Mouse (Mus musculus): ENCODE measurements around the gene Ddost. TPM values are rescaled to one million over a fixed set of nuclear protein-coding genes. Genes with fewer than 3 reads are reported as not detected.

The Ddost gene
- polyA plus RNA-seq, 1 experiment: 204 TPM

DNA sequence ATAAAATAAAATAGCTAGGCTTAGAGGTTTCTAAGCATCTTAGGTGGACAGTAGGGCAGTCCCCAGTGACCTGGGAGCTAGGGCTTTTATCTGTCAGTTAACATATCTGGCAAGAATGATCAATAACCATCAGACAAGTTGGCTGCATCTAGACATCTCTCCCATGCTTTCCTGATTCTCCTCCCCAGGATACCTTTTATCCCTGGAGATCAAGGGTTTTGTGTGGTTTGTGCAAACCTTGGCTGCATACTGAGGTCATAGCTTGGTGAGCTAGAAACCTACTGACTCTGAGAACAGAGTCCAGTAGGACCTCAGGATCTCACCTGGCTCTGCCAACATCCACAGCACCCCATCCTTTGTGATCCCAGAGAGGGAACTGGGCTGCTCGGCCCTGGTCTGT lies 42.8 kb downstream of the Ddost start:
- no peaks in the 10 kb centered on the region for H3K79me3 ChIP-seq (ENCODE audit: low read depth)
- TF ChIP-seq CTCF (IDR thresholded peaks at IDR 0.05; ENCODE audit: control insufficient read depth, insufficient read depth, insufficient read length) (no peak), USF1 (IDR thresholded peaks at IDR 0.05; ENCODE audit: low read depth) (no peak), FOSL1 (IDR thresholded peaks at IDR 0.05; ENCODE audit: insufficient read depth, low read length, poor library complexity, severe bottlenecking) (no peak), CEBPB (IDR thresholded peaks at IDR 0.05; ENCODE audit: low read depth) (no peak), MYOG (IDR thresholded peaks at IDR 0.05; ENCODE audit: control insufficient read depth, extremely low read depth, insufficient read length) (no peak), MAX (IDR thresholded peaks at IDR 0.05) (no peak)
- no peak overlapping the region for H3ac ChIP-seq (ENCODE audit: control insufficient read depth, insufficient read length, low read depth)
- H3K27me3 ChIP-seq (ENCODE audit: control insufficient read depth, insufficient read depth, insufficient read length): no peaks in the 10 kb centered on the region
- no peaks in the 10 kb centered on the region for H3K36me3 ChIP-seq (ENCODE audit: control insufficient read depth, insufficient read depth)
- no peaks in the 10 kb centered on the region for H3K79me2 ChIP-seq (ENCODE audit: control insufficient read depth, insufficient read depth)
- H3K4me3 ChIP-seq (ENCODE audit: insufficient read depth, poor library complexity, severe bottlenecking): no peak overlapping the region

DNA sequence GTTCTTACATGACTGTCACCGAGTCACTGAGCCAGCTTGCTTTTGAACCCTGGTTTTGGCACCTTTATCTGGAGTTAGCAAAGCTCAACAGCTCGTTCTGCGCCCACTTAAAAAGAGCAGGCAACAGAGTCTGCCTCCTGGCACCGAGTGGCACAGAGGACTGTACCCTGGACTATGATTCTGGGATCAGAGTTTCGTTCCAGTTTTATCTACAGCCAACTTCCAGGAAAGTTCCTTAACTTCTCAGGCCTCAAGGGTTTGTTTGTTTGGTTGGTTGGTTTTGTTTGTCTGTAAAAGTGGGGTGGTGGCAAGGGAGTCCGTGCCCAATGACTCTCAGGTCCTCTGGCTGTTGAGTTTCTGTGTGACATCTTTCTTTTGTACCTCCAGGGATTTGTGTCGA lies 44.2 kb downstream of the Ddost start:
- no peak for TF ChIP-seq FOSL1 (IDR thresholded peaks at IDR 0.05; ENCODE audit: insufficient read depth, low read length, poor library complexity, severe bottlenecking)
- no peak for TF ChIP-seq MAX (IDR thresholded peaks at IDR 0.05)
- TF ChIP-seq CTCF (IDR thresholded peaks at IDR 0.05; ENCODE audit: control insufficient read depth, insufficient read depth, insufficient read length): no peak
- no peak for TF ChIP-seq MYOG (IDR thresholded peaks at IDR 0.05; ENCODE audit: control insufficient read depth, extremely low read depth, insufficient read length)
- no peak for TF ChIP-seq CEBPB (IDR thresholded peaks at IDR 0.05; ENCODE audit: low read depth)
- no peak for TF ChIP-seq USF1 (IDR thresholded peaks at IDR 0.05; ENCODE audit: low read depth)
- no peak for TF ChIP-seq MYOD1 (IDR thresholded peaks at IDR 0.05; ENCODE audit: control insufficient read depth, insufficient read length, low read depth)
- no peak overlapping the region for H3K4me3 ChIP-seq (ENCODE audit: insufficient read depth, poor library complexity, severe bottlenecking)
- H3ac ChIP-seq (ENCODE audit: control insufficient read depth, insufficient read length, low read depth): no peak overlapping the region

DNA sequence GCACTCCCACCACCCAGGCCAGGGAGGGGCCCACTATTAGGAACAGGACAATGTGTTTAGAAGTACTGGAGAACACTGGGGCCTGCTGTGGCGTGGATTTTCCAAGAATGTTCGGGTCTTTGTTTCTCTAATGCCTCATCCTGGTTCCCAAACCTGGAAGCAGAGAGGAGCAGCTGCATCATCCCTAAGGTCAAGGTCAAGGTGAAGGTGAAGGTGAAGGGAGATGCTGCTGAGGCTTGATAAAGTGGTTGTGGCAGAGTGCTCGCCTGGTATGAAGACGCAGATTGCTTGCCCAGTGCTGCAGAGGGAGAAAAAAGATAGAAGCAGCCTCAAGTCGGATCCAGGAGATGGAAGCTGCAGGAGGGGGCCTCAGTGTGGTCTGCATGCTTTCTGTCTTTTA lies 47.3 kb downstream of the Ddost start:
- H3ac ChIP-seq (ENCODE audit: control insufficient read depth, insufficient read length, low read depth): no peak overlapping the region
- H3K79me3 ChIP-seq (ENCODE audit: low read depth): no peaks in the 10 kb centered on the region
- no peaks in the 10 kb centered on the region for H3K36me3 ChIP-seq (ENCODE audit: control insufficient read depth, insufficient read depth)
- no peak overlapping the region for H3K4me3 ChIP-seq (ENCODE audit: insufficient read depth, poor library complexity, severe bottlenecking)
- no peaks in the 10 kb centered on the region for H3K27me3 ChIP-seq (ENCODE audit: control insufficient read depth, insufficient read depth, insufficient read length)
- no peak for TF ChIP-seq USF1 (IDR thresholded peaks at IDR 0.05; ENCODE audit: low read depth)
- no peak for TF ChIP-seq CEBPB (IDR thresholded peaks at IDR 0.05; ENCODE audit: low read depth)
- no peak for TF ChIP-seq MYOD1 (IDR thresholded peaks at IDR 0.05; ENCODE audit: control insufficient read depth, insufficient read length, low read depth)
- no peak for TF ChIP-seq MAX (IDR thresholded peaks at IDR 0.05)
- no peak for TF ChIP-seq CTCF (IDR thresholded peaks at IDR 0.05; ENCODE audit: control insufficient read depth, insufficient read depth, insufficient read length)
- no peak for TF ChIP-seq FOSL1 (IDR thresholded peaks at IDR 0.05; ENCODE audit: insufficient read depth, low read length, poor library complexity, severe bottlenecking)
- TF ChIP-seq MYOG (IDR thresholded peaks at IDR 0.05; ENCODE audit: control insufficient read depth, extremely low read depth, insufficient read length): no peak
- H3K79me2 ChIP-seq (ENCODE audit: control insufficient read depth, insufficient read depth): no peaks in the 10 kb centered on the region

More for the DNA sequence above, 44.2 kb downstream of the Ddost start:
- H3K79me2 ChIP-seq (ENCODE audit: control insufficient read depth, insufficient read depth): no peaks in the 10 kb centered on the region
- H3K27me3 ChIP-seq (ENCODE audit: control insufficient read depth, insufficient read depth, insufficient read length): no peaks in the 10 kb centered on the region
- H3K36me3 ChIP-seq (ENCODE audit: control insufficient read depth, insufficient read depth): no peaks in the 10 kb centered on the region
- H3K79me3 ChIP-seq (ENCODE audit: low read depth): no peaks in the 10 kb centered on the region

DNA sequence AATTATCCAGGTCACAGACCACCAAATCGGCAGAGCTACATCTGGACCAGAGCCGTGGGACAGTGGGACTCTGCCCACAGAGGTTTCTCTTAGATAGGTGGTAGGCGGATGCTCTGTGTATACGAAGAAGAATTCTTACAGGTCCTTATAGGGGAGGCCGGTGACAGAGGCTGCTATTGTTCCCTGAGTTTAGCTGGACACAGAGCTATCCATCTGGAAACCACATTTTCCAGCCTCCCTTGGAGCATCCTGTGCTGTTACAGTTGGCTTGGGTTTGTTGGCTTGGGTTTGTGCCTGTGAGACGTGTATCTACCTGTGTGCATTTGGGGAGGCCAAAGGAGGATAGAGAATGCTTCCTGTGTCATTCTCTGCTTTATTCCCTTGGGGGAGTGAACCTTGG lies 48.2 kb downstream of the Ddost start:
- Histone ChIP-seq H3K79me2 (ENCODE audit: control insufficient read depth, insufficient read depth) (no peaks in the 10 kb centered on the region), H3K4me3 (ENCODE audit: insufficient read depth, poor library complexity, severe bottlenecking) (no peak overlapping the region), H3ac (ENCODE audit: control insufficient read depth, insufficient read length, low read depth) (no peak overlapping the region), H3K79me3 (ENCODE audit: low read depth) (no peaks in the 10 kb centered on the region), H3K27me3 (ENCODE audit: control insufficient read depth, insufficient read depth, insufficient read length) (no peaks in the 10 kb centered on the region), H3K36me3 (ENCODE audit: control insufficient read depth, insufficient read depth) (no peaks in the 10 kb centered on the region)
- no peak for TF ChIP-seq MYOG (IDR thresholded peaks at IDR 0.05; ENCODE audit: control insufficient read depth, extremely low read depth, insufficient read length)
- TF ChIP-seq MAX (IDR thresholded peaks at IDR 0.05): no peak
- TF ChIP-seq CTCF (IDR thresholded peaks at IDR 0.05; ENCODE audit: control insufficient read depth, insufficient read depth, insufficient read length): no peak
- TF ChIP-seq FOSL1 (IDR thresholded peaks at IDR 0.05; ENCODE audit: insufficient read depth, low read length, poor library complexity, severe bottlenecking): no peak
- TF ChIP-seq USF1 (IDR thresholded peaks at IDR 0.05; ENCODE audit: low read depth): no peak
- no peak for TF ChIP-seq CEBPB (IDR thresholded peaks at IDR 0.05; ENCODE audit: low read depth)
- no peak for TF ChIP-seq MYOD1 (IDR thresholded peaks at IDR 0.05; ENCODE audit: control insufficient read depth, insufficient read length, low read depth)

DNA sequence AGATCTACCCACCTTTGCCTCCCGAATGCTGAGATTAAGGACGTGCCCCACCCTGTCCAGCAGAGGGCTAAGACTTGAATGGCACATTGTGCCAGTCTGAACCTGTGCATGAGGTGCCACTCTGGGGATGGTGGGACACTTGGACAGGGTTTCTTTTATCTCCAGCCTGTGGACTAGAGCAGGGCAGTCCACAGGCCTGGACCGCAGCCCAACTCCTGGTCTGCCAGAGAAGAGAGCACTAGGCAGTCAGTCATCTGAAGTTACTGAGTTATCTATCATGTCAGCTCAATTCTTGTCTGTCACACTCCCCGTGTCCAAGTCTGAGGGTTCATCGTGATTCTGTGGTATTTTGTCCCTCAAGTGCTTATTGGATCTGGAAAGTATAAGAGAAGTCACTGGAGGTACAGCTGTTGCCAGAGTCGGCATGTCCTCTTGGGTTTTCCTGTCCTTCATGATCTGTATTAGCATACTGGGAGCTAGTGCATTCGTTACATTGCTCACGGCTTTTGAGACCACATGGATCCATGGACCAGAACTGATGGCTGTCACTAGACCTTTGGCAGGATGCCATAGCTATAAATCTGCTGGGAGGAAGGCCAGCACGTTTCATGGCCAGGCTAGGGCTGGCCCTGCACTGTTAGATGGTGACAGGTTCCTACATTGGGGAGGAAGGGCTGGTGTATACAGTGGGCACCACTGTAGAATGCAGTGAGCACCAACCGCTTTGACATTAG lies 49.1 kb downstream of the Ddost start:
- Histone ChIP-seq H3ac (ENCODE audit: control insufficient read depth, insufficient read length, low read depth) (no peak overlapping the region), H3K36me3 (ENCODE audit: control insufficient read depth, insufficient read depth) (no peaks in the 10 kb centered on the region), H3K27me3 (ENCODE audit: control insufficient read depth, insufficient read depth, insufficient read length) (no peaks in the 10 kb centered on the region), H3K79me2 (ENCODE audit: control insufficient read depth, insufficient read depth) (no peaks in the 10 kb centered on the region), H3K79me3 (ENCODE audit: low read depth) (no peaks in the 10 kb centered on the region), H3K4me3 (ENCODE audit: insufficient read depth, poor library complexity, severe bottlenecking) (no peak overlapping the region)
- TF ChIP-seq MAX (IDR thresholded peaks at IDR 0.05) (no peak), FOSL1 (IDR thresholded peaks at IDR 0.05; ENCODE audit: insufficient read depth, low read length, poor library complexity, severe bottlenecking) (no peak), CEBPB (IDR thresholded peaks at IDR 0.05; ENCODE audit: low read depth) (no peak), USF1 (IDR thresholded peaks at IDR 0.05; ENCODE audit: low read depth) (no peak), MYOG (IDR thresholded peaks at IDR 0.05; ENCODE audit: control insufficient read depth, extremely low read depth, insufficient read length) (no peak), CTCF (IDR thresholded peaks at IDR 0.05; ENCODE audit: control insufficient read depth, insufficient read depth, insufficient read length) (no peak), MYOD1 (IDR thresholded peaks at IDR 0.05; ENCODE audit: control insufficient read depth, insufficient read length, low read depth) (no peak)

All from C2C12 (cell line).